Mouse (Mus musculus) G1E (cell line): Measurements from ENCODE around the gene Mfsd10. TPM values are rescaled to one million over a fixed set of nuclear protein-coding genes. Genes with fewer than 3 reads are reported as not detected.
A peak's percentile ranks its signal among the peaks of the same experiment; 100 is the strongest.

Experiments
- ATAC-seq: 2 replicates; pipeline ENCODE4 v1.8.0; 2016; ENCODE audit warnings: mild to moderate bottlenecking; ENCODE audit not compliant: insufficient number of reproducible peaks, poor library complexity, low FRiP score, severe bottlenecking; ENCODE audit errors: extremely low read depth
- DNase-seq: peaks from one replicate; pipeline ENCODE4 v3.0.0; 2012; ENCODE audit warnings: low spot score
- H3K27me3 ChIP-seq: 2 replicates; pipeline ENCODE4 v1.6.1; 2012; ENCODE audit warnings: mild to moderate bottlenecking, low read length, inconsistent platforms; ENCODE audit not compliant: insufficient read depth
- H3K36me3 ChIP-seq: replicated peaks from 2 replicates; pipeline ENCODE3; 2012; ENCODE audit warnings: mild to moderate bottlenecking, inconsistent platforms
- H3K4me1 ChIP-seq: 2 replicates; pipeline ENCODE4 v1.6.1; 2012; ENCODE audit warnings: low read depth, low read length, inconsistent platforms, mixed read lengths; ENCODE audit not compliant: insufficient read depth
- H3K4me3 ChIP-seq: 2 replicates; pipeline ENCODE4 v1.5.1; 2012; ENCODE audit warnings: low read depth, mild to moderate bottlenecking, inconsistent platforms, low read length, moderate library complexity, mixed read lengths
- H3K9me3 ChIP-seq: replicated peaks from 2 replicates; pipeline ENCODE4 v1.6.1; 2012; ENCODE audit warnings: inconsistent platforms
- CTCF ChIP-seq: IDR thresholded peaks from 2 replicates; pipeline ENCODE4 v1.5.1; 2012; ENCODE audit warnings: low read depth, low read length, inconsistent platforms, mixed read lengths
- GATA1 ChIP-seq: IDR thresholded peaks from 2 replicates; pipeline ENCODE4 v1.6.1; 2012; ENCODE audit warnings: borderline replicate concordance, low read length, inconsistent platforms, mixed read lengths
- GATA2 ChIP-seq: IDR thresholded peaks from 2 replicates; pipeline ENCODE4 v1.6.1; 2012; ENCODE audit warnings: low read depth, low read length, inconsistent platforms, borderline replicate concordance
- POLR2AphosphoS5 ChIP-seq: IDR thresholded peaks from 2 replicates; pipeline ENCODE4 v1.6.1; 2012; ENCODE audit warnings: low read depth, low read length, inconsistent platforms; ENCODE audit not compliant: insufficient replicate concordance
- TAL1 ChIP-seq: conservative IDR thresholded peaks from 2 replicates; pipeline ENCODE4 v1.6.1; 2012; ENCODE audit warnings: low read depth, low read length, inconsistent platforms, mixed read lengths
- polyA plus RNA-seq: library from polyadenylated mRNA; stranded (reverse); fragments of >175 nt; gene quantifications from 2 replicates; pipeline ENCODE4 v1.2.3, GENCODE M21; 2012
- total RNA-seq, 2 experiments: library from RNA; stranded (forward) in 1 of 2; stranded (reverse) in 1 of 2; fragments of 200-1000 nt in 1 of 2; fragments of >200 nt in 1 of 2; fragmentation: Nextera tagmentation in 1 of 2; gene quantifications; 2 replicates each; pipeline ENCODE4 v1.2.3; 2014 to 2017

Gene Mfsd10
- total and polyA plus RNA-seq, 3 experiments: 44.6 to 192 (median 49.6) TPM

GRCm38 (mm10) chr5:34641991-34642390 lies 5.0 kb upstream of the Mfsd10 start:
- Histone ChIP-seq H3K27me3 (no peaks in the 10 kb centered on the region), H3K9me3 (no peaks in the 10 kb centered on the region), H3K36me3 (peaks cover 94% of the 10 kb centered on the region), H3K4me3 (no peak overlapping the region), H3K4me1 (peaks cover 32% of the 10 kb centered on the region)
- no peak for TF ChIP-seq GATA2
- ATAC-seq (no peak), DNase-seq (no peak)

GRCm38 (mm10) chr5:34637591-34638156 lies 662 bp upstream of the Mfsd10 start:
- H3K4me3 ChIP-seq: peak overlapping the region; percentile 81; the same call in 1 of the 2 replicates
- ATAC-seq: no peak
- no peak for DNase-seq
- H3K9me3 ChIP-seq: no peaks in the 10 kb centered on the region
- no peaks in the 10 kb centered on the region for H3K27me3 ChIP-seq
- peaks cover 64% of the 10 kb centered on the region for H3K4me1 ChIP-seq
- H3K36me3 ChIP-seq: peaks cover 86% of the 10 kb centered on the region
- no peak for TF ChIP-seq CTCF
- no peak for TF ChIP-seq GATA2
- no peak for TF ChIP-seq TAL1
- TF ChIP-seq GATA1: no peak
- no peak for TF ChIP-seq POLR2AphosphoS5

- TF ChIP-seq CTCF: no peak
- TF ChIP-seq TAL1: no peak
- no peak for TF ChIP-seq GATA1
- TF ChIP-seq POLR2AphosphoS5: no peak
- no peak for TF ChIP-seq GATA2
- ATAC-seq (no peak), DNase-seq (peak; percentile 43)
- H3K4me3 ChIP-seq: peak overlapping the region; percentile 81; the same call in 1 of the 2 replicates
- no peaks in the 10 kb centered on the region for H3K27me3 ChIP-seq
- H3K9me3 ChIP-seq: no peaks in the 10 kb centered on the region
- peaks cover 63% of the 10 kb centered on the region for H3K4me1 ChIP-seq
- H3K36me3 ChIP-seq: peaks cover 90% of the 10 kb centered on the region
These were observed 1.3 kb downstream of the Mfsd10 start for GRCm38 (mm10) chr5:34635665-34636192.

GRCm38 (mm10) chr5:34634746-34635400 lies 2.1 kb downstream of the Mfsd10 start:
- no peak for ATAC-seq

GRCm38 (mm10) chr5:34633641-34634040 lies 3.4 kb downstream of the Mfsd10 start:
- no peak for TF ChIP-seq GATA1
- TF ChIP-seq TAL1: no peak
- TF ChIP-seq GATA2: no peak
- TF ChIP-seq POLR2AphosphoS5: no peak
- TF ChIP-seq CTCF: no peak
- Histone ChIP-seq H3K9me3 (no peaks in the 10 kb centered on the region), H3K4me1 (peaks cover 48% of the 10 kb centered on the region), H3K4me3 (no peak overlapping the region; the same call in 1 of the 2 replicates), H3K27me3 (no peaks in the 10 kb centered on the region), H3K36me3 (peaks cover 90% of the 10 kb centered on the region)
- ATAC-seq (no peak), DNase-seq (no peak)

More at GRCm38 (mm10) chr5:34634746-34635400, 2.1 kb downstream of the Mfsd10 start:
- Histone ChIP-seq H3K27me3 (no peaks in the 10 kb centered on the region), H3K36me3 (peaks cover 90% of the 10 kb centered on the region), H3K4me3 (peak overlapping the region; percentile 14; the same call in 1 of the 2 replicates), H3K4me1 (peaks cover 58% of the 10 kb centered on the region), H3K9me3 (no peaks in the 10 kb centered on the region)
- DNase-seq: no peak
- TF ChIP-seq CTCF (no peak), POLR2AphosphoS5 (no peak), TAL1 (no peak), GATA2 (no peak), GATA1 (no peak)

- Histone ChIP-seq H3K4me1 (peaks cover 44% of the 10 kb centered on the region), H3K9me3 (no peaks in the 10 kb centered on the region), H3K4me3 (no peak overlapping the region), H3K27me3 (no peaks in the 10 kb centered on the region), H3K36me3 (peaks cover 90% of the 10 kb centered on the region)
- DNase-seq (no peak), ATAC-seq (no peak)
- no peak for TF ChIP-seq POLR2AphosphoS5
- no peak for TF ChIP-seq TAL1
These were observed 4.0 kb downstream of the Mfsd10 start for GRCm38 (mm10) chr5:34632996-34633395.
